Mouse (Mus musculus) stomach, embryonic 14.5 days (tissue): ENCODE data around the gene Lim2. TPM values are rescaled to one million over a fixed set of nuclear protein-coding genes. Genes with fewer than 3 reads are reported as not detected.

Source experiments
- microRNA-seq: library from miRNA; unstranded; fragments of <30 nt; microRNA quantifications from one replicate; pipeline ENCODE4, GENCODE M21; 2016
- polyA plus RNA-seq: library from polyadenylated mRNA; unstranded; fragments of >200 nt; fragmentation: Nextera tagmentation; extraction: Ambion mirVana; gene quantifications from 2 replicates; pipeline ENCODE4 v1.2.1, GENCODE M21; 2014

The Lim2 gene
- polyA plus RNA-seq, 1 experiment from 2014 or later, result not detected

Small RNAs within 50 kb of the gene (microRNA-seq; reads per million reads assigned to microRNA genes)
- gene Mir7051, result 0.78 reads per million

Other genes with a start within 250 kb of the Lim2 start
- 14.0 and 15.5 TPM in 2 replicates for gene Zfp715, start 114.4 kb upstream of the Lim2 start, polyA plus RNA-seq
- gene Siglecf, start 76.3 kb upstream of the Lim2 start, polyA plus RNA-seq, result 0.25 TPM in 1 of 2 replicates, not detected in the other
- gene Siglecg, start 19.5 kb upstream of the Lim2 start, polyA plus RNA-seq, result 0.15 and 0.19 TPM in 2 replicates
- 0.39 and 1.4 TPM in 2 replicates for gene Nkg7, start 9.4 kb downstream of the Lim2 start, polyA plus RNA-seq
- not detected in 2 replicates for gene Cldnd2, start 13.1 kb downstream of the Lim2 start, polyA plus RNA-seq
- gene Etfb, start 16.4 kb downstream of the Lim2 start, polyA plus RNA-seq, result 290 and 313 TPM in 2 replicates
- gene Gm45233, start 16.5 kb downstream of the Lim2 start, polyA plus RNA-seq, result 0.30 and 0.46 TPM in 2 replicates
- 3.0 and 6.1 TPM in 2 replicates for gene Vsig10l, start 35.5 kb downstream of the Lim2 start, polyA plus RNA-seq
- 0.75 and 0.91 TPM in 2 replicates for gene Iglon5, start 62.4 kb downstream of the Lim2 start, polyA plus RNA-seq
- gene 4931406B18Rik, start 78.3 kb downstream of the Lim2 start, polyA plus RNA-seq, result not detected in 2 replicates
- gene Cd33, start 116.8 kb downstream of the Lim2 start, polyA plus RNA-seq, result 1.9 and 4.3 TPM in 2 replicates
- gene Zfp658, start 134.6 kb downstream of the Lim2 start, polyA plus RNA-seq, result 3.2 and 5.0 TPM in 2 replicates
- gene Zfp719, start 151.9 kb downstream of the Lim2 start, polyA plus RNA-seq, result 14.7 and 14.8 TPM in 2 replicates
- 0.23 and 0.36 TPM in 2 replicates for gene Zfp819, start 179.5 kb downstream of the Lim2 start, polyA plus RNA-seq
- gene Ceacam18, start 207.0 kb downstream of the Lim2 start, polyA plus RNA-seq, result 0.17 TPM in 1 of 2 replicates, not detected in the other
- gene Siglece, start 232.5 kb downstream of the Lim2 start, polyA plus RNA-seq, result 0.80 and 0.95 TPM in 2 replicates
- gene Ctu1, start 244.3 kb downstream of the Lim2 start, polyA plus RNA-seq, result 11.0 TPM in 2 replicates